Mouse (Mus musculus) testis, adult 2 months (tissue): ENCODE results near the gene Ahdc1. TPM values are rescaled to one million over a fixed set of nuclear protein-coding genes. Genes with fewer than 3 reads are reported as not detected.

Source experiments
- H3K27ac ChIP-seq: fragments of 200-500 bp; 2 replicates; pipeline ENCODE4 v1.5.1; 2012; ENCODE audit warnings: low read depth, low read length; ENCODE audit not compliant: control insufficient read depth, insufficient read depth
- H3K27me3 ChIP-seq: fragments of 200-500 bp; 2 replicates; pipeline ENCODE4 v1.6.1; 2012; ENCODE audit warnings: mild to moderate bottlenecking, low read length, moderate library complexity; ENCODE audit not compliant: control insufficient read depth, insufficient read depth
- H3K36me3 ChIP-seq: fragments of 200-500 bp; 2 replicates; pipeline ENCODE4 v1.6.1; 2012; ENCODE audit warnings: mild to moderate bottlenecking, low read length; ENCODE audit not compliant: control insufficient read depth, insufficient read depth
- H3K4me1 ChIP-seq: fragments of 200-500 bp; 2 replicates; pipeline ENCODE4 v1.6.1; 2012; ENCODE audit warnings: low read length; ENCODE audit not compliant: control insufficient read depth, insufficient read depth
- H3K4me3 ChIP-seq: fragments of 200-500 bp; 2 replicates; pipeline ENCODE4 v1.5.1; 2012; ENCODE audit warnings: low read depth, mild to moderate bottlenecking, low read length, moderate library complexity, mixed read lengths; ENCODE audit not compliant: control insufficient read depth
- CTCF ChIP-seq: fragments of 200-500 bp; IDR thresholded peaks from 2 replicates; pipeline ENCODE4 v1.5.1; 2012; ENCODE audit warnings: low read depth, mild to moderate bottlenecking, inconsistent platforms, low read length, moderate library complexity; ENCODE audit not compliant: control insufficient read depth, insufficient read depth, insufficient replicate concordance
- POLR2A ChIP-seq: fragments of 200-500 bp; IDR thresholded peaks from 2 replicates; pipeline ENCODE4 v1.6.1; 2012; ENCODE audit warnings: low read depth, mild to moderate bottlenecking, inconsistent platforms, low read length, moderate library complexity; ENCODE audit not compliant: control insufficient read depth
- polyA plus RNA-seq: library from polyadenylated mRNA; depleted of rRNA; stranded (reverse); fragments of >200 nt; gene quantifications from 2 replicates; pipeline ENCODE4 v1.2.3, GENCODE M21; 2012

Gene Ahdc1
- polyA plus RNA-seq, 1 experiment, result 65.0 TPM

GRCm38 (mm10) chr4:133065894-133066386 lies 54.9 kb downstream of the Ahdc1 start:
- Histone ChIP-seq H3K36me3 (no peaks in the 10 kb centered on the region), H3K4me1 (no peaks in the 10 kb centered on the region), H3K4me3 (no peak overlapping the region), H3K27ac (no peak overlapping the region), H3K27me3 (no peaks in the 10 kb centered on the region)
- no peak for TF ChIP-seq POLR2A
- no peak for TF ChIP-seq CTCF

- H3K4me1 ChIP-seq, result no peaks in the 10 kb centered on the region
- H3K27me3 ChIP-seq, result no peaks in the 10 kb centered on the region
- H3K27ac ChIP-seq, result no peak overlapping the region
- TF ChIP-seq POLR2A (no peak), CTCF (no peak)
- no peak overlapping the region for H3K4me3 ChIP-seq
- no peaks in the 10 kb centered on the region for H3K36me3 ChIP-seq
Observed at GRCm38 (mm10) chr4:133068400-133069138, 57.5 kb downstream of the Ahdc1 start.

DNA sequence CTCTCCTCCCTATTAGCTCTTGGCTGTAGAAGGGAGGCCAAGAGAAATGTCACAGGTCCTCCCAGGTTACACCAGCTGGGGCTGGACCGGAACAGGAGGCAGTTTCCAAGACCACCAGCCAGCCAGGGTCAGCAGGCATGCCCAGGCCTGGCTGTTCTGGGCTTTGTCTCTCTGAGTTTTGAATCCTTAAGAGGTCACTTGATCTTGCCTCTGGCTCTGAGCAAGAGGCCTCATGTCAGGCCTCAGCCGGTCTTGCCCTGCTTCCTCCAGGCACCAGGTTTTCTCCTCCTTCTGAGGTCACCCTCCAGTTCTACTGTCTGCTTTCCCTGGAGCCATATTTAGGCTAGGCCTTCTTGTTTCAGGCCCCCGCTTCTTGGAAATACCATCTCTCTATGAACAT lies 59.3 kb downstream of the Ahdc1 start:
- H3K4me3 ChIP-seq, result no peak overlapping the region
- H3K27me3 ChIP-seq, result no peaks in the 10 kb centered on the region
- H3K27ac ChIP-seq, result no peak overlapping the region
- H3K4me1 ChIP-seq, result no peaks in the 10 kb centered on the region
- TF ChIP-seq CTCF, result no peak
- no peak for TF ChIP-seq POLR2A
- H3K36me3 ChIP-seq, result no peaks in the 10 kb centered on the region

DNA sequence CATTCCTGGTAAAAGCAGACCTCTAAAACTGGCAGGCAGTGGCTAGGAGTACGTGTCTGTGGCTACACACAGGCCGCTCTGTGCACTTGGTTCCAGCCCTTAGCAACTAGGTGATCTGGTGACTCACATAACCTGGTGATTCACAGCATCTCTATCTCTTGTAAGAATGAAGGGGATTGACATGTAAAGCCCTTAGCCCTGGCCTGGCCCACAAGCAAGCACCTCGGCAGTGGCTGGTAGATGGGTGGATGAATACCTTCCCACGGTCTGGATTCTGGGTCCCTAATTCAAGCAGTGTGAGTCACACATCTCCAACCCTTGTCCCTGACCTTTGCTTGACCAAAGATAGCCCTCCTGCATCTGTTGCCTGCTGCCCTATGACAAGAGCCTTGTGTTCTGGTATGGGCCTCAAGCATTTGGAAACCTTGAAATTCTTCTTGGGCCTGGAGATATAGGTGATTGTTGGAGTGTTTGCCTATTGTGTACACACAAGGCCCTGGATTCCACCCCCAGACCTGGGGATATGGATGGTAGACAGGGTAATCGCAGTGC lies 59.8 kb downstream of the Ahdc1 start:
- Histone ChIP-seq H3K27me3 (no peaks in the 10 kb centered on the region), H3K4me1 (no peaks in the 10 kb centered on the region), H3K4me3 (no peak overlapping the region), H3K36me3 (no peaks in the 10 kb centered on the region), H3K27ac (no peak overlapping the region)
- no peak for TF ChIP-seq POLR2A
- no peak for TF ChIP-seq CTCF

GRCm38 (mm10) chr4:133073192-133073591 lies 62.1 kb downstream of the Ahdc1 start:
- TF ChIP-seq CTCF (no peak), POLR2A (no peak)
- H3K27me3 ChIP-seq, result no peaks in the 10 kb centered on the region
- no peak overlapping the region for H3K27ac ChIP-seq
- no peak overlapping the region for H3K4me3 ChIP-seq
- no peaks in the 10 kb centered on the region for H3K36me3 ChIP-seq
- H3K4me1 ChIP-seq, result no peaks in the 10 kb centered on the region

GRCm38 (mm10) chr4:133074070-133074819 lies 63.2 kb downstream of the Ahdc1 start:
- Histone ChIP-seq H3K4me1 (no peaks in the 10 kb centered on the region), H3K36me3 (no peaks in the 10 kb centered on the region), H3K27me3 (no peaks in the 10 kb centered on the region), H3K4me3 (no peak overlapping the region), H3K27ac (no peak overlapping the region)
- TF ChIP-seq CTCF (no peak), POLR2A (no peak)

GRCm38 (mm10) chr4:133074894-133075572 lies 64.0 kb downstream of the Ahdc1 start:
- no peaks in the 10 kb centered on the region for H3K36me3 ChIP-seq
- no peak overlapping the region for H3K4me3 ChIP-seq
- no peak overlapping the region for H3K27ac ChIP-seq
- H3K4me1 ChIP-seq, result no peaks in the 10 kb centered on the region
- no peak for TF ChIP-seq CTCF
- no peak for TF ChIP-seq POLR2A
- H3K27me3 ChIP-seq, result no peaks in the 10 kb centered on the region

- H3K27ac ChIP-seq, result no peak overlapping the region
- no peaks in the 10 kb centered on the region for H3K27me3 ChIP-seq
- H3K4me1 ChIP-seq, result no peaks in the 10 kb centered on the region
- no peaks in the 10 kb centered on the region for H3K36me3 ChIP-seq
- H3K4me3 ChIP-seq, result no peak overlapping the region
- no peak for TF ChIP-seq POLR2A
- TF ChIP-seq CTCF, result no peak
Observed at GRCm38 (mm10) chr4:133078947-133079346, 67.9 kb downstream of the Ahdc1 start.
